Mouse (Mus musculus): Measurements from ENCODE around the gene Zbtb9.

Zbtb9 gene

GRCm38 (mm10) chr17:27011998-27012672 lies 39.2 kb downstream of the Zbtb9 start:
- no peak for DNase-seq (ENCODE audit: extremely low spot score, low read depth, low spot score)

DNA sequence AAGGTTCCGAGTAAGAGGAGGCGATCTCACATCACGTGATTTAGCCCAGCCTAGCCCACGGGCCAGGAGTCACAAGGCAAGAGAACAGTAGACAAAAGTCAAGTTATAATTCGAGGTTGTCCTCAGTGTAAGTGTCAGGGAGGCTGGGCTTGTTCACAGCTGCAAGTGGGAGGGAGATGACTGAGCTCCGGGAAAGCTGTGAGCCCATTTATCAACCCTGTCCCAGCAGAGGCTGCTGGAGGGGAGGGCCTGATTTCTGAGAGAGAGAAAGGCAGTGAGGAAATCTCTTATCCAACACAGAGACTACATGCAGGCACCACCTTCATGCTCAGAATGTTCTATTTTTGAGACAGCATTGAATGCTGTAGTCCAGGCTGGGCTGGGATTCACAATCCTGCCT lies 39.9 kb downstream of the Zbtb9 start:
- DNase-seq (ENCODE audit: extremely low spot score, low read depth, low spot score): no peak

GRCm38 (mm10) chr17:27017564-27018499 lies 44.9 kb downstream of the Zbtb9 start:
- peak; percentile 82 for DNase-seq (ENCODE audit: extremely low spot score, low read depth, low spot score)

- no peak for DNase-seq (ENCODE audit: extremely low spot score, low read depth, low spot score)
Measured at GRCm38 (mm10) chr17:27018555-27019196, 45.7 kb downstream of the Zbtb9 start.

DNA sequence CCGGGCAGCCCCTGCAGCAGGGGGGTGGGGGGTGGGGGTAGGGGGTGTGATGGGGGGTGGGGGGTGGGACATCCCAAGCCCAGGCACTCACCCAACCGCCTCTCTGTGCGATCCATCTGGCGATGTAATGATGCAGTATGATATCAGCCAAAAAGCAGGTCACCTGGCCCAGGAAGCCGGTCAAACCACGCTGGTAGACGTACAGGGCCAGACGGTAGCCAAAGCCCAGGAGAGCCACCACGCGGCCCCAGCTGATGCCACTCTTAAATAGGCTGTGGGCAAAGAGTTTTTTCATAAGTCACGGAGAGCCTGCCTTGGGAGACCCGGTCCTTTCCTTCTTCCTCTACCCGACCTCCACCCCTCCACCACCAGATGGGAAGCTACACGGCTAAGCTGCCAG lies 48.1 kb downstream of the Zbtb9 start:
- DNase-seq (ENCODE audit: extremely low spot score, low read depth, low spot score): no peak

GRCm38 (mm10) chr17:27021736-27022135 lies 48.8 kb downstream of the Zbtb9 start:
- no peak for DNase-seq (ENCODE audit: extremely low spot score, low read depth, low spot score)

DNA sequence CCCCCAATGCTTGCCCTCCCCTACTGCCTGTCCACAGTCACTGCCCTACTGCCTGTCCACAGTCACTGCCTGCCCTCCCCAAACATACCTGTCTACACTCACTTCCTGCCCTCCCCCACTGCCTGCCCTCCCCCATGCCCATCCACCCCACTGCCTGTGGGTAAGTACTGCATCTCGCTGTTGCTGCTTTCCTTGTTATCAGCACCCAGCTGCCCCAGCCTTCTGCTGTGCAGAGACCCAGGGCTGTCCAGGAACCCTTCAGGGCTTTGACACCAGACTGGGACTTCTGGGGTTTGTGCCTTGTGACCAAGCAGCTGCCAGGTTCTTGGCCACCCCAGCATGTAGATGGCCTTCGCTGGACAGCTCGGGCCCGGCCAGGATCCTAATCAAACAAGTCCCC lies 50.4 kb downstream of the Zbtb9 start:
- no peak for DNase-seq (ENCODE audit: extremely low spot score, low read depth, low spot score)

GRCm38 (mm10) chr17:27025326-27025902 lies 52.4 kb downstream of the Zbtb9 start:
- no peak for DNase-seq (ENCODE audit: extremely low spot score, low read depth, low spot score)

GRCm38 (mm10) chr17:27025951-27026350 lies 53.0 kb downstream of the Zbtb9 start:
- no peak for DNase-seq (ENCODE audit: extremely low spot score, low read depth, low spot score)

DNA sequence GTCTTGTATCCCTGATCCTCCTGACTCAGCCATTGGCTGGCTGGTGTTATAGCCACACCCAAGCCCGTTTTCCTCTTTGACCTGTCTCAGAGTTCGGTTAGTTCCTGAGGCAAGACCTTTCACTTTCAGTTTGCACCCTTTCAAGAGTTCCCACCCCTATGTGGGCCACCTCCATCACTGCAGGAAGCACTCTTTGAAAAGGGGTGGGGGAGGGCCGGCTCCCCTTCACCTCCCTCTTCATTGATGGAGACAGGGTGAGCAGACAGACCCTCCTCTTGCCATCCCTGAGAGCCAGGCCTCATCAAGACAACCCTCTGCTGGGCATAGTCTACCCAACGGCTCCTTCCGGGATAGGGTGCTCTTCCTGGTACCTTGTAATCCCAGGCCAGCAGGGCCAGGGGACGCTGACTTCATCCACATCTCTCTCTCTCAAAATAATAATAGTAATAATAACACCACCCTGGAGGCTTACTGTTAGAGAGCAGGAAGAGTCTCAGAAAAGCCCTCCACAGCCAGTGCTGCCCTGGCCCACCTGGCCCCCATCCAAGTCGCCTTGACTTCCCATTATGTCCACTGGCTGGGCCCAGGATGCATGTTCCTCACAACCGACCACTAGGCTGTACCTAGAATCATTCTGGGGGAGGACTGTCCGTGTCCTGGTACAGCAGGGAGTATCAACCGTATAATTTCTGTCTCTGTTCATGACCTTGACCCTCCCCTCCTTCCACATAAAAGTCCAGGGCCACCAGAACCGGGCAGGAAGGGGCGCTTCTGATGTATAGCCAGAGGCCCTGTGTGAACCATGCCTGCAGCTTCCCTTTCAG lies 54.7 kb downstream of the Zbtb9 start:
- no peak for DNase-seq (ENCODE audit: extremely low spot score, low read depth, low spot score)

DNA sequence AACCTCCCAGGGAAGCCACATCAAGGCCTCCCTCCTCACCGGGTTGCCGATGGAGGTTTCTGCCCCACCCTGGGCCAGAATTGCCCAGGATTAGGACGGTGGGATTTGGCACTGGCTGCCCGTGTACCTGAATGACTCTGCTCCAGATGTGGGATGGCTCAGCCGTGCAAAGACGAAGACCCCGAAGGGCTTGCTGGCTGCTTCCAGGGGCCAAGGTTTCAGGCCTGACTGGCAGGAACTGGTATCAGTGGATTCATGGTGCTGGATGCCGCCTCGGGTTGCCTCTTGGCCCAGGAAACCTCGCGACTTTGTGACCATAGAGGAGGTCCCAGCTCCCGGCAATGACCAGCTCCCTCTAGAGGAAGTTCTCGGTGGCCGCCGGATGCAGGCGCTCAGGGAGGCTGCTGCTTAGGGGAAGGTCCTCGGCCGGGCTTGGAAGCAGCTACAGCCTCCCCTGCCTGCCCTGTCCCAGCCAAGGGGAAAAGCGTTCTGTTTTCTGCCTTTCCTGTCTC lies 55.4 kb downstream of the Zbtb9 start:
- DNase-seq (ENCODE audit: extremely low spot score, low read depth, low spot score): peak; percentile 63

DNA sequence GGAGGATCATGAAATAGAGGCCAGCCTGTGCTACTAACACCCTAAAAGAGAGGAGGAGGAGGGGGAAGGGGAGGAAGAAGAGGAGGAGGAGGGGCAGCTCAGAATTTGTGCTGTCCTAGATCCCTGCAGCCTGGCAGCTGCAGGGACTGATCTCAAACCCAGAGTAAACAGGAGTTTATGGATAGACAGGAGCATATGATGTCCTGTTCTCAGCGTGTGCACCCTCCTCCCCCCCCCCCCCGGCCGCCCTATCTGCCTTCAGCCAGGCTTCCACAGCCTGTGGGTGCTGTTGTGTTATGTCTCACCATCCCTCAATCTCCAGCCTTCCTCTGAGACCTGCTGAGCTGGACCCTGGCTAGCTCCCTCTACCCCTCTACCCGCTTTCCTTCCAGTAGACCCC lies 55.9 kb downstream of the Zbtb9 start, which contains the start of gene Bak1:
TSS of gene Bak1 (minus strand) at position 101 of the 400 bp plus-strand sequence.
- no peak for DNase-seq (ENCODE audit: extremely low spot score, low read depth, low spot score)

GRCm38 (mm10) chr17:27029431-27029830 lies 56.5 kb downstream of the Zbtb9 start:
- DNase-seq (ENCODE audit: extremely low spot score, low read depth, low spot score): no peak

DNA sequence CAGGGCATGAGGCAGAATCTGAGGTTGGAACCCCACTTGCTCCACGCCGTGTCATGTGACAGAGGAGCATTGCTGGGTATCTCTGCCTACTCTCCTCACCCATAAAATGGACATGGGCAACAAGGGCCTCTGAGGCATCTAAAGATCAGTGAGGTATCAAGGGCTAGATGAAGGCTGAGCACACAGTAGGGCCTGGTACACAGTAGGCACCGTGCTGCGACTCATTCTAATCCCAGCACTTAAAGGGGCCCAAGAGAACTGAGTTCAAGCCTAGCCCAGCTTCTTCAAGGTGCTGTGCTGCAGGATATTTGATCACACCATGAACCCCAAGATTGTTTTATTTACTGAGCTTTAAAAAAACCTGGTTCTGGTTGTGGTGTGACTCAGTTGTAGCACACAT lies 57.9 kb downstream of the Zbtb9 start:
- DNase-seq (ENCODE audit: extremely low spot score, low read depth, low spot score): no peak

DNA sequence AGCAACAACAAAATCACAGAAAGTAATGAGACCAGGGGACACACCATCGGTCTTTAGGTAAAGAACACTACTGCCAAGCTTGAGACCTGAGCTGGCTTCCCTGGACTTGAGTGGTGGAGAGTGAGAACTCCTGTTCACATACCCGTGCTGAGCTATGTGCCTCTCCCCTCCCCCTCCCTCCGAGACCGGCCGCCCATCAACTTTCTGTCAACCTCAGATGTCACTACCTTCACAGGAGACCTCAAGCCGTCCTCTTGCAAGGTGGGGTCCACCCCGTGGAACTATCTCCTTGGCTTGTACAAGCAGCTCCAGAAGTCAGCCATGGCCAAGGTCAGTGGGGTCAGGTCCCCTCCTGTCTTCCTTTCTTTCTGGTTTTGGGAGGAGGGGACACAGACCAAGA lies 59.4 kb downstream of the Zbtb9 start:
- no peak for DNase-seq (ENCODE audit: extremely low spot score, low read depth, low spot score)

DNA sequence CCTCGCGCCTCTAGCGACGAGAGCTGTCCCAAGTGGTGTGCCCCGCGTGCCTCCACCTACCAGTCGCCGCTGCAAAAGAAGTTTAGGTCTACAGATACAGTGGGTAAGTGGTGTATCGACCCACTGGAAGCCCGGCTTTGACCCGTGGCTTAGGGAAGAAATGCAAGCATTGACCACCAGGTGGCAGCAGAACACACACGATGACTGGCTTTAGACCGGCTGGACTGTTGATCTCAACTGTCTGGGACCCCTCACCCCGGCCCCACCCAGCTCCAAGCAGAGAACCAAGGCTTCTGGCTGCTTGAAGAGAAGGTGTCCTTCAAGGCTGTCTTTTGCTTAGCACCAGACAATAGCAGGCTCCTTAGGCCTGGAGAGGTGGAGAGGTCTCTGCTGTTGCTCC lies 59.9 kb downstream of the Zbtb9 start:
- peak; percentile 89 for DNase-seq (ENCODE audit: extremely low spot score, low read depth, low spot score)

DNA sequence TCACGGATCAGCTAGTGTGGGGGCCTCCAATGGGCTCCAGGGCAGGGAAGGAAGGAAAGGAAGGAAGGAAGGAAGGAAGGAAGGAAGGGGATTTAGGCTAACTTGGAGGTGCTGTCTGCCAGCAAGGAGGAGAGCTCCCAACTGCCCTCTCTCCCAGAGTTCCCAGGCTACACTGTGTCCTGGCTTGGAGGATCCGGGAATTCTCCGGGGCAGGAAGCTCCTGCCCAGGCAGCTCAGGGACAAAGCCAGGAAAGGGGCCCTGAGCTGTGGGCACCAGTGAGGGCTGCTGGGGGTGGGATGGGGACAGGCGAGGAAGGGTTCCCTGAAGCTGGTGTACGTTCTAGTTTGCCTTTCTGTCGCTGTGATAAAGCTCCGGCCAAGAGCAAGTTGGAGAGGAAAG lies 63.5 kb downstream of the Zbtb9 start:
- DNase-seq (ENCODE audit: extremely low spot score, low read depth, low spot score): no peak

DNA sequence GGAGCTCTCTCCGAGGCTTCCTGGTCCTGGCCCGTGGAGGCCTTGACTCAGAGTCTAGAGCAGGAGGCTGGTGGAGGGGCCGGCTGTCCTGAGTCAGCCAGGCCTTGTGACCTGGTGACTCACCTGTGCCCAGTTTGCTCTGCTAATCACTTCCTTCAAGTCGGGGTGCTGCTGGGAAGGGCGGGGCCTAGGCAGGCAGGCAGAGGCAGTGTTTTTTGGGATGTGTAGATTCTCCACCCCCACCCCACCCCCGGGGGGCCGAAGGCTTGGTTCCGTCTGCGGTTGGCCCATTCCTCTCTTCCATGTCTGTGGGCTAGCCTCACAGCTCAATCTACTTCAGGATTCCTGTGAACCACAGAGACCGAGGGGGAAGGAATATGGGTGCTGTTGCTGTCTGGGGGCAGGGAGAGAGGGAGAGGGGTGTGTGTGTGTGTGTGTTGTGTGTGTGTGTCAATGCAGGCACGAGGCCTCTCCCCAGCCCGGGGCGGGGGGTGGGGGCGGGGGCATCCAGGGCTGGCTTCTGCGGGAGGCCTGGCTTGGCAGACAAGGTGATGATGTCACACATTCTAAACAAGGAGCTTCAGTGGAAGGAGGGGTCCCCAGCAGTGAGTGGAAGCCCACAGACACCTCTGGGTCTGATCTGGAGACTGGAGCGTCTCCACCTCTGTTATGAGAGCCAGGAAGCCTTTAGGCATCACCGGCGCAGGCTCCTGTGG lies 65.5 kb downstream of the Zbtb9 start:
- no peak for DNase-seq (ENCODE audit: extremely low spot score, low read depth, low spot score)

DNA sequence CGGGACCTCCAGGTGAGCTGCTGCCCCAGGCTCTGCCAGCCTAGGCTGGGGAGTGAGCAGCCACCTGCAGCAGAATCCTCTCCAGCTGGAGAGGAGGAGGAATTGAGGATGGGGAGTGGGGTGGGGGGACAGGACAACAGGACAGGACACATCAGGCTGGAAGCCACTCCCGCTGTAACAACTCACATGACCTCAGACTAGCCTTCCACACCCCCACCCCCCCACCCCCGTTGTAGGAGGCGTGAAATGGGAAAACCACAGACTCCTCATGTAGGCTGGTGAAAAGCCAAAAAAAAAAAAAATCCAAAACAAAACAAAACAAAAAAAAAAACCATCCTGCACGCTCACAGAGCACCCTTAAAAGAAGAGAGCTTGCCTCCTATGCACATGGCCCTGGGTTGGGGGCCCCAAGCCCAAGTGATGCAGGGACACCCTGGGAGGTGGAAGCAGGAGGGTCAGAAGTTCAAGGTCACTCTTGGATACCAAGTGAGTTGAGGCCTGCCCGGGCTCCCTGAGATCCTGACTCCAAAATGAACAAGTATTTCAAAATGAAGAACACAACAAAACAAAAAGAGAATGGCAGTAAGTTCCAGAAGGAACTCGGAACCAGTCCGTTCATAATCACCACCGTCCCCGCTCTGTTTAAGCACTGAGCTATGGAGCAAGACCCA lies 66.6 kb downstream of the Zbtb9 start:
- no peak for DNase-seq (ENCODE audit: extremely low spot score, low read depth, low spot score)
